Comparison of ENCODE assay signal across 9 mouse cellular contexts in the genomic region with DNA sequence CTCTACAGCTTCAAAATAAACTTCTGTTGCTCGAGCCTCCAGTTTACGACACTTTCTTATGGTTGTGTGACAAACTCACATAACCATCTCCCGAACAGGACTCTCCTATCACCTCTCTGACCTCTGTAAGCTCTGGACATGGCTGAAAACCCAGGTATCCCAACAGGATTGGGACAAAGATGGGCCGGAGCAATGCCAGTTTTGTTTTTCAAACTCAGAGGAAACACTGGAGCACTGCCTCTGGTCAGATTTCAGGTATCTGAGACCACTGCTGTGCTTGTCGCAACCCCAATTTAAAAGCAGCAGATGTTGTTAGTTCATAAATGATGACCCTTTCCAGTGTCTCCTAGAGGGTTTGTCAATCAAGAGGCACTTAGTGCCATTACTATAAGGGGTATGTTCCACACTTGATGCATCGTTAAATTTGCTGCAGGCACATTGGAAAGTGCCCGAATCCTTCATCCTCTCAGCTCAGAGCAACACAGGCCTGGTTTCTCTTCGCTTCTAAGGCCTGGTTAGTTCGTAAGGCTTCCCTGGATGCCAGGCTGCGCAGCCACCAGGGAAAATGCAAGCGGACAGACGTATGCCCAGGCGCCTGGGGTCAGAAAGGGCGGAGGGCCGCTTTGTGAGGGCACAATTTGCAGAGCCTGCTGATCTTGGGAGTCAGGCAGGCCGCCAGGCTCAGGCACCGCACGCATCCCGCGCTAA. TPM values are rescaled to one million over a fixed set of nuclear protein-coding genes. Genes with fewer than 3 reads are reported as not detected.
A peak's percentile ranks its signal among the peaks of the same experiment; 100 is the strongest.
DNase-seq lines count a peak whose midpoint lies in the region; ATAC-seq and TF ChIP-seq lines count a peak whose summit lies in the region.
"Had no signal": no experiment of that assay in that cellular context is flagged by ENCODE, and none has a peak within 500 bp of the region (broad histone marks: within the 10 kb centered on the region; RNA-seq: fewer than 3 reads in every experiment).

No protein-coding gene starts in this region.

- H3K4me1 ChIP-seq in heart, embryonic 11.5 days (ENCODE audit: control insufficient read depth, insufficient read depth, low read length), result peaks cover 12% of the 10 kb centered on the region; the same call in 1 of the 2 replicates
- peaks cover 0 to 9% of the 10 kb centered on the region in 2 experiments; a peak in 1 of 4 replicates for H3K4me1 ChIP-seq in ES-E14 (ENCODE audit: control insufficient read depth in 2 of 2, insufficient read depth in 2 of 2, low read length in 2 of 2, poor library complexity in 1 of 2)
- peaks cover 19% of the 10 kb centered on the region for H3K4me1 ChIP-seq in forebrain, embryonic 16.5 days (replicated peaks; ENCODE audit: control insufficient read depth, insufficient read depth, low read length)
- H3K4me1 ChIP-seq in liver, embryonic 15.5 days (replicated peaks), result peaks cover 41% of the 10 kb centered on the region

- H3K4me2 ChIP-seq in heart, embryonic 11.5 days, result peak overlapping the region; percentile 91
- H3K4me2 ChIP-seq in forebrain, embryonic 16.5 days (ENCODE audit: low read length), result peak overlapping the region; percentile 74
- H3K4me2 ChIP-seq in liver, embryonic 15.5 days, result peak overlapping the region; percentile 96

- H3K36me3 ChIP-seq in heart, embryonic 11.5 days (ENCODE audit: control insufficient read depth, insufficient read depth, low read length), result peaks cover 4% of the 10 kb centered on the region
- H3K36me3 ChIP-seq in ES-E14 (ENCODE audit: control insufficient read depth, insufficient read depth, low read length, poor library complexity, severe bottlenecking), result peaks cover 7% of the 10 kb centered on the region; the same call in 1 of the 2 replicates
- H3K36me3 ChIP-seq in forebrain, embryonic 16.5 days (ENCODE audit: control insufficient read depth, insufficient read depth), result peaks cover 12% of the 10 kb centered on the region
- H3K36me3 ChIP-seq in liver, embryonic 15.5 days (replicated peaks), result peaks cover 22% of the 10 kb centered on the region

- no peaks in the 10 kb centered on the region for H3K27me3 ChIP-seq in heart, embryonic 11.5 days (ENCODE audit: control insufficient read depth, insufficient read depth, low read length)
- no peaks in the 10 kb centered on the region for H3K27me3 ChIP-seq in forebrain, embryonic 16.5 days (replicated peaks; ENCODE audit: control insufficient read depth, insufficient read depth, low read length)
- 0 out of 2 replicates have a peak, but pooled peaks cover 12% of the 10 kb centered on the region for H3K27me3 ChIP-seq in liver, embryonic 15.5 days
- H3K27me3 ChIP-seq: Patski had no signal

- H3K9ac ChIP-seq in heart, embryonic 11.5 days (ENCODE audit: low read depth, low read length), result peak overlapping the region; percentile 97
- peak overlapping the region; percentile 94 for H3K9ac ChIP-seq in ES-E14 (ENCODE audit: insufficient read depth, low read depth, low read length, poor library complexity, severe bottlenecking)
- peak overlapping the region; percentile 94 for H3K9ac ChIP-seq in forebrain, embryonic 16.5 days (replicated peaks; ENCODE audit: low read depth, low read length)
- peak overlapping the region; percentile 97 for H3K9ac ChIP-seq in liver, embryonic 15.5 days

- ATAC-seq in heart, embryonic 11.5 days (replicated peaks; ENCODE audit: insufficient number of reproducible peaks, low FRiP score, low TSS enrichment), result 0 out of 2 replicates have a peak, but pooled peaks have one; percentile 0
- peak; percentile 23; the same call in 1 of the 2 replicates for ATAC-seq in forebrain, embryonic 16.5 days
- no peak for ATAC-seq in liver, embryonic 15.5 days (ENCODE audit: insufficient read depth)

- H3K9me3 ChIP-seq in heart, embryonic 11.5 days (replicated peaks; ENCODE audit: control insufficient read depth, low read length), result no peaks in the 10 kb centered on the region
- H3K9me3 ChIP-seq in ES-E14 (ENCODE audit: control insufficient read depth, insufficient read depth, low read depth, low read length), result no peaks in the 10 kb centered on the region
- no peaks in the 10 kb centered on the region for H3K9me3 ChIP-seq in forebrain, embryonic 16.5 days (ENCODE audit: control insufficient read depth, low read length)
- no peaks in the 10 kb centered on the region for H3K9me3 ChIP-seq in liver, embryonic 15.5 days (replicated peaks)

- WGBS in heart, embryonic 11.5 days (ENCODE audit: insufficient replicate concordance), result 30% methylated on average over 20 of the region's 20 CpGs
- WGBS in forebrain, embryonic 16.5 days, result 22% methylated on average over 20 of the region's 20 CpGs
- 25% methylated on average over 20 of the region's 20 CpGs for WGBS in liver, embryonic 15.5 days (ENCODE audit: insufficient replicate concordance)

- in situ Hi-C loops in ES-E14 (cut with MboI; ENCODE audit: low sequenced_read_pairs in 2 of 2, unreplicated experiment in 2 of 2), result no loop called here

- DNase-seq in heart, adult 18-20 months, result no peak
- no peak for DNase-seq in ES-E14 (ENCODE audit: low read depth, low spot score)
- no peak for DNase-seq in adrenal gland, adult 2 months
- DNase-seq in natural killer cell, adult 2 months (ENCODE audit: low spot score in 2 of 2), result no peak
- DNase-seq in adrenal gland, postnatal 10 days, result no peak

- H3K27ac ChIP-seq in heart, embryonic 11.5 days (ENCODE audit: low read depth, low read length), result peak overlapping the region; percentile 82
- H3K27ac ChIP-seq in ES-E14 (ENCODE audit: insufficient read depth, low read depth, low read length, poor library complexity, severe bottlenecking), result no peak overlapping the region; the same call in 1 of the 2 replicates
- peak overlapping the region; percentile 92 for H3K27ac ChIP-seq in forebrain, embryonic 16.5 days (ENCODE audit: low read length)
- H3K27ac ChIP-seq in liver, embryonic 15.5 days (replicated peaks), result peak overlapping the region; percentile 97

- H3K4me3 ChIP-seq in heart, embryonic 11.5 days (ENCODE audit: low read depth, low read length), result peak overlapping the region; percentile 94
- H3K4me3 ChIP-seq in ES-E14 (ENCODE audit: insufficient read depth in 1 of 2, low read depth in 1 of 2, low read length in 2 of 2, poor library complexity in 1 of 2, severe bottlenecking in 1 of 2), result peak overlapping the region; percentile 72 to 91
- peak overlapping the region; percentile 71 for H3K4me3 ChIP-seq in forebrain, embryonic 16.5 days (replicated peaks; ENCODE audit: low read length)
- peak overlapping the region; percentile 94 for H3K4me3 ChIP-seq in liver, embryonic 15.5 days (replicated peaks)

TF ChIP-seq in ES-E14, 5 proteins besides CTCF, POLR2A, EP300 and RAD21:
- no peak for TF ChIP-seq CHD2 (IDR thresholded peaks at IDR 0.05; ENCODE audit: low read depth, low read length)
- no peak for TF ChIP-seq HCFC1 (IDR thresholded peaks at IDR 0.05; ENCODE audit: borderline replicate concordance, insufficient read depth, low read length)
- no peak for TF ChIP-seq ZNF384 (IDR thresholded peaks at IDR 0.05; ENCODE audit: low read depth, low read length)
- TF ChIP-seq MAFK (IDR thresholded peaks at IDR 0.05; ENCODE audit: insufficient read depth, low read depth, low read length), result no peak
- TF ChIP-seq ZC3H11A (IDR thresholded peaks at IDR 0.05; ENCODE audit: borderline replicate concordance, low read depth, low read length), result no peak

RNA-seq across cellular contexts. Expression of gene Herpud1, which starts 0.6 kb away (rescaled TPM):
- polyA plus RNA-seq in heart, embryonic 11.5 days (2014; fragmentation: Nextera tagmentation; extraction: Ambion mirVana), result 80.5 and 84.1 TPM in 2 replicates
- total RNA-seq in heart, adult 18-20 months (2021), result 100 to 1,000 TPM; 204 to 275 TPM
- total RNA-seq in ES-E14 (2012; rRNA removed), result 50.4 and 76.5 TPM in 2 replicates
- polyA plus RNA-seq in forebrain, embryonic 16.5 days (2015; fragmentation: Nextera tagmentation; extraction: Ambion mirVana), result 68.0 and 78.0 TPM in 2 replicates
- polyA plus RNA-seq in liver, embryonic 15.5 days (2015; fragmentation: Nextera tagmentation; extraction: Ambion mirVana), result 139 and 161 TPM in 2 replicates
- total RNA-seq in adrenal gland, adult 2 months (2021), result 100 to 1,000 TPM in 1 of 2 experiments, 10 to 100 TPM in 1; 99.0 to 141 TPM
- 188 and 195 TPM in 2 replicates for polyA plus RNA-seq in adrenal gland, adult 2 months (2012; rRNA removed)
- total RNA-seq in adrenal gland, postnatal 10 days (2021), result 100 to 1,000 TPM in 1 of 2 experiments, 10 to 100 TPM in 1; 93.9 to 145 TPM

RNA-seq across cellular contexts. Expression of gene Nlrc5, which starts 48.5 kb away (rescaled TPM):
- 0.13 TPM in 1 of 2 replicates, not detected in the other for polyA plus RNA-seq in heart, embryonic 11.5 days (2014; fragmentation: Nextera tagmentation; extraction: Ambion mirVana)
- total RNA-seq in heart, adult 18-20 months (2021), result 1 to 10 TPM; 4.0 to 8.8 TPM
- total RNA-seq in ES-E14 (2012; rRNA removed), result 0.76 and 1.8 TPM in 2 replicates
- polyA plus RNA-seq in forebrain, embryonic 16.5 days (2015; fragmentation: Nextera tagmentation; extraction: Ambion mirVana), result 0.28 and 0.47 TPM in 2 replicates
- 0.35 and 0.62 TPM in 2 replicates for polyA plus RNA-seq in liver, embryonic 15.5 days (2015; fragmentation: Nextera tagmentation; extraction: Ambion mirVana)
- 1 to 10 TPM; 5.2 to 7.9 TPM for total RNA-seq in adrenal gland, adult 2 months (2021)
- 6.2 and 7.5 TPM in 2 replicates for polyA plus RNA-seq in adrenal gland, adult 2 months (2012; rRNA removed)
- total RNA-seq in adrenal gland, postnatal 10 days (2021), result 1 to 10 TPM; 2.8 TPM

RNA-seq across cellular contexts. Expression of gene Slc12a3, which starts 56.7 kb away (rescaled TPM):
- 0.20 TPM in 1 of 2 replicates, not detected in the other for polyA plus RNA-seq in heart, embryonic 11.5 days (2014; fragmentation: Nextera tagmentation; extraction: Ambion mirVana)
- total RNA-seq in heart, adult 18-20 months (2021), result under 1 TPM; 0.12 to 0.41 TPM
- total RNA-seq in ES-E14 (2012; rRNA removed), result 0.94 and 1.3 TPM in 2 replicates
- polyA plus RNA-seq in forebrain, embryonic 16.5 days (2015; fragmentation: Nextera tagmentation; extraction: Ambion mirVana), result 0.10 TPM in 1 of 2 replicates, not detected in the other
- 0.15 and 0.37 TPM in 2 replicates for polyA plus RNA-seq in liver, embryonic 15.5 days (2015; fragmentation: Nextera tagmentation; extraction: Ambion mirVana)
- total RNA-seq in adrenal gland, adult 2 months (2021), result under 1 TPM in 1 of 2 experiments, not detected in 1; 0.12 TPM
- 0.10 TPM in 1 of 2 replicates, not detected in the other for polyA plus RNA-seq in adrenal gland, adult 2 months (2012; rRNA removed)
- total RNA-seq in adrenal gland, postnatal 10 days (2021), result under 1 TPM; 0.12 to 0.24 TPM
